Mouse (Mus musculus) olfactory bulb, adult 2 months (tissue): ENCODE measurements at regions not wholly inside any gene's neighbourhood (a gene's known extent, or its start where the extent isn't known, plus 50 kb on each side); places are given as distances from the start of the nearest gene placed in this dataset.

Experiments
- CTCF ChIP-seq: fragments of 200-500 bp; IDR thresholded peaks from 2 replicates; pipeline ENCODE4 v1.5.1; 2012; ENCODE audit warnings: low read depth, mild to moderate bottlenecking, low read length, moderate library complexity; ENCODE audit not compliant: insufficient read depth
- POLR2A ChIP-seq: fragments of 200-500 bp; IDR thresholded peaks from 2 replicates; pipeline ENCODE4 v1.6.1; 2012; ENCODE audit warnings: mild to moderate bottlenecking, low read depth, low read length, moderate library complexity; ENCODE audit not compliant: insufficient read depth

- TF ChIP-seq CTCF (no peak), POLR2A (no peak)
These were observed 166.5 kb downstream of the Etnk1 start for GRCm38 (mm10) chr6:143333493-143333892.
